Mouse (Mus musculus) brain, embryonic 14.5 days (tissue): ENCODE data around the gene Gxylt2.

Source experiments
- CTCF ChIP-seq: fragments of 200-500 bp; IDR thresholded peaks from 2 replicates; pipeline ENCODE4 v1.5.1; 2012; ENCODE audit warnings: inconsistent platforms, mild to moderate bottlenecking, moderate library complexity, borderline replicate concordance; ENCODE audit not compliant: insufficient read depth, insufficient read length; ENCODE audit errors: extremely low read depth
- POLR2A ChIP-seq: fragments of 200-500 bp; IDR thresholded peaks from 2 replicates; pipeline ENCODE4 v1.6.1; 2012; ENCODE audit warnings: mild to moderate bottlenecking, inconsistent platforms, borderline replicate concordance; ENCODE audit not compliant: poor library complexity, insufficient read depth, insufficient read length, severe bottlenecking; ENCODE audit errors: extremely low read depth

GRCm38 (mm10) chr6:100708996-100709395 lies 4.5 kb downstream of the Gxylt2 start:
- TF ChIP-seq CTCF (no peak), POLR2A (no peak)
